8 mouse cellular contexts compared by ENCODE assay signal in genomic region chr6:134566818-134567485, GRCm38 (mm10). TPM values are rescaled to one million over a fixed set of nuclear protein-coding genes. Genes with fewer than 3 reads are reported as not detected.
DNase-seq lines count a peak whose midpoint lies in the region; ATAC-seq and TF ChIP-seq lines count a peak whose summit lies in the region.

Gene Lrp6, minus strand, starts transcription at chr6:134566965.

- H3K36me3 ChIP-seq in forebrain, embryonic 10.5 days (replicated peaks) = peaks cover 4% of the 10 kb centered on the region
- H3K36me3 ChIP-seq in heart, embryonic 14.5 days (ENCODE audit: control insufficient read depth, insufficient read depth, low read length) = no peaks in the 10 kb centered on the region
- no peaks in the 10 kb centered on the region for H3K36me3 ChIP-seq in liver, embryonic 12.5 days
- H3K36me3 ChIP-seq in splenic B cell, adult 2 months (ENCODE audit: control insufficient read depth, insufficient read depth, low read length, poor library complexity, severe bottlenecking) = no peaks in the 10 kb centered on the region

- H3K4me1 ChIP-seq in forebrain, embryonic 10.5 days = peaks cover 38% of the 10 kb centered on the region
- H3K4me1 ChIP-seq in heart, embryonic 14.5 days (ENCODE audit: control insufficient read depth in 2 of 2, insufficient read depth in 2 of 2, low read length in 2 of 2) = peaks cover 4 to 20% of the 10 kb centered on the region in 2 experiments; a peak in 3 of 4 replicates
- H3K4me1 ChIP-seq in liver, embryonic 12.5 days = peaks cover 37% of the 10 kb centered on the region

- no peak for TF ChIP-seq CTCF in brain, embryonic 14.5 days (IDR thresholded peaks at IDR 0.05; ENCODE audit: borderline replicate concordance, extremely low read depth, insufficient read depth, insufficient read length)

- H3K27me3 ChIP-seq in forebrain, embryonic 10.5 days (ENCODE audit: poor library complexity, severe bottlenecking) = no peaks in the 10 kb centered on the region
- H3K27me3 ChIP-seq in heart, embryonic 14.5 days (ENCODE audit: control insufficient read depth, insufficient read depth, low read length) = no peaks in the 10 kb centered on the region
- no peaks in the 10 kb centered on the region for H3K27me3 ChIP-seq in liver, embryonic 12.5 days (replicated peaks)
- no peaks in the 10 kb centered on the region for H3K27me3 ChIP-seq in splenic B cell, adult 2 months (ENCODE audit: control insufficient read depth, insufficient read depth, low read length, poor library complexity, severe bottlenecking)

- TF ChIP-seq POLR2A in brain, embryonic 14.5 days (IDR thresholded peaks at IDR 0.05; ENCODE audit: borderline replicate concordance, extremely low read depth, insufficient read depth, insufficient read length, poor library complexity, severe bottlenecking) = peak; percentile 91

- WGBS in forebrain, embryonic 10.5 days = under 1% methylated on average over 88 of the region's 99 CpGs
- WGBS in heart, embryonic 14.5 days = under 1% methylated on average over 78 of the region's 99 CpGs
- WGBS in liver, embryonic 12.5 days (ENCODE audit: insufficient replicate concordance) = under 1% methylated on average over 90 of the region's 99 CpGs

- peak; percentile 91 for ATAC-seq in heart, embryonic 14.5 days (ENCODE audit: insufficient number of reproducible peaks, insufficient read depth, low FRiP score, low read depth)
- ATAC-seq in liver, embryonic 12.5 days = peak; percentile 87

- H3K27ac ChIP-seq in forebrain, embryonic 10.5 days = peak within 1 kb of the TSS; percentile 100
- H3K27ac ChIP-seq in heart, embryonic 14.5 days (replicated peaks in 1 of 2; ENCODE audit: control insufficient read depth in 1 of 2, insufficient read depth in 1 of 2, low read depth in 2 of 2, low read length in 2 of 2) = peak within 1 kb of the TSS; percentile 94 to 98
- H3K27ac ChIP-seq in liver, embryonic 12.5 days = peak within 1 kb of the TSS; percentile 87

- DNase-seq in CD4-positive, CD25-positive, alpha-beta regulatory T cell, adult 2 months (ENCODE audit: low read depth, low spot score) = peak; percentile 92
- DNase-seq in brain, embryonic 14.5 days (ENCODE audit: low read depth) = peak; percentile 94
- DNase-seq in forebrain, embryonic 10.5 days (ENCODE audit: extremely low spot score, low spot score) = peak; percentile 85
- peak; percentile 93 for DNase-seq in kidney, postnatal 14 days
- peak; percentile 92 for DNase-seq in naive thymus-derived CD4-positive, alpha-beta T cell, adult 2 months (ENCODE audit: low read depth)
- peak; percentile 90 for DNase-seq in splenic B cell, adult 2 months (ENCODE audit: low read depth, low spot score)

- peak within 1 kb of the TSS; percentile 99 for H3K9ac ChIP-seq in heart, embryonic 14.5 days (ENCODE audit: low read length)
- H3K9ac ChIP-seq in liver, embryonic 12.5 days = peak within 1 kb of the TSS; percentile 92

- H3K4me3 ChIP-seq in forebrain, embryonic 10.5 days = peak within 1 kb of the TSS; percentile 96
- H3K4me3 ChIP-seq in heart, embryonic 14.5 days (ENCODE audit: control insufficient read depth in 1 of 2, insufficient read depth in 1 of 2, low read depth in 1 of 2, low read length in 2 of 2) = peak within 1 kb of the TSS; percentile 93 to 96
- H3K4me3 ChIP-seq in liver, embryonic 12.5 days = peak within 1 kb of the TSS; percentile 93

- peaks cover 6% of the 10 kb centered on the region for H3K9me3 ChIP-seq in forebrain, embryonic 10.5 days
- 0 out of 2 replicates have a peak, but pooled peaks cover 5% of the 10 kb centered on the region for H3K9me3 ChIP-seq in heart, embryonic 14.5 days (ENCODE audit: control insufficient read depth, low read length)
- H3K9me3 ChIP-seq in liver, embryonic 12.5 days (replicated peaks) = no peaks in the 10 kb centered on the region

- H3K4me2 ChIP-seq in heart, embryonic 14.5 days (ENCODE audit: low read length) = peak within 1 kb of the TSS; percentile 94
- H3K4me2 ChIP-seq in liver, embryonic 12.5 days = peak within 1 kb of the TSS; percentile 86

RNA-seq across cellular contexts. Expression of gene Lrp6, which starts in this region (rescaled TPM):
- polyA plus RNA-seq in brain, embryonic 14.5 days (2012; rRNA removed) = 27.4 and 31.5 TPM in 2 replicates
- polyA plus RNA-seq in forebrain, embryonic 10.5 days (2016; fragmentation: Nextera tagmentation; extraction: Ambion mirVana) = 25.4 and 25.9 TPM in 2 replicates
- 23.0 and 26.4 TPM in 2 replicates for polyA plus RNA-seq in heart, embryonic 14.5 days (2014; fragmentation: Nextera tagmentation; extraction: Ambion mirVana)
- 12.6 and 13.1 TPM in 2 replicates for polyA plus RNA-seq in liver, embryonic 12.5 days (2016; fragmentation: Nextera tagmentation; extraction: Ambion mirVana)

Comparison
In these comparisons a context has a peak if more than half of its experiments do, and no peak if none do; other contexts are left out.
1. Peak in every context shown above with its lines: DNase-seq, ATAC-seq, H3K4me3 ChIP-seq and H3K27ac ChIP-seq.